Comparison of ENCODE assay signal across 22 mouse cellular contexts in genomic region chr8:108888924-108889323, GRCm38 (mm10).
DNase-seq lines count a peak whose midpoint lies in the region; ATAC-seq and TF ChIP-seq lines count a peak whose summit lies in the region.
"Had no signal": no experiment of that assay in that cellular context is flagged by ENCODE, and none has a peak within 500 bp of the region (broad histone marks: within the 10 kb centered on the region; RNA-seq: fewer than 3 reads in every experiment).

No protein-coding gene starts in this region.

- DNase-seq in forebrain, postnatal 0 days = no peak
- DNase-seq in neural tube, embryonic 10.5 days (ENCODE audit: extremely low spot score, low spot score) = no peak
- no peak for DNase-seq in left cerebral cortex, adult 11 months (ENCODE audit: low spot score)
- no peak for DNase-seq in right cerebral cortex, postnatal 36 days (ENCODE audit: low spot score in 2 of 2)
- DNase-seq: cerebellum, adult 8-10 months; gastrocnemius, adult 2 months; kidney, adult 8-10 months; kidney, postnatal 25 days; left cerebral cortex, postnatal 4 days; lung, adult 2 months; lung, postnatal 36 days; spleen, adult 18-20 months had no signal

- H3K27me3 ChIP-seq in forebrain, embryonic 13.5 days = peaks cover 33% of the 10 kb centered on the region
- H3K27me3 ChIP-seq in forebrain, postnatal 0 days (ENCODE audit: insufficient read depth, low read length) = no peaks in the 10 kb centered on the region; the same call in 1 of the 2 replicates
- no peaks in the 10 kb centered on the region for H3K27me3 ChIP-seq in neural tube, embryonic 12.5 days (replicated peaks)
- H3K27me3 ChIP-seq in midbrain, embryonic 13.5 days = 0 out of 2 replicates have a peak, but pooled peaks cover 4% of the 10 kb centered on the region
- no peaks in the 10 kb centered on the region for H3K27me3 ChIP-seq in neural tube, embryonic 15.5 days (replicated peaks)

- peak overlapping the region; percentile 35 for H3K4me2 ChIP-seq in forebrain, embryonic 13.5 days
- H3K4me2 ChIP-seq in forebrain, postnatal 0 days (ENCODE audit: low read depth) = no peak overlapping the region
- peak overlapping the region; percentile 29 for H3K4me2 ChIP-seq in neural tube, embryonic 12.5 days (replicated peaks)
- 0 out of 2 replicates have a peak overlapping the region, but pooled peaks have one; percentile 13 for H3K4me2 ChIP-seq in midbrain, embryonic 13.5 days (replicated peaks)
- peak overlapping the region; percentile 29; the same call in 1 of the 2 replicates for H3K4me2 ChIP-seq in neural tube, embryonic 15.5 days
- H3K4me2 ChIP-seq: liver, embryonic 11.5 days had no signal

- under 1% methylated on average over 4 of the region's 4 CpGs for WGBS in forebrain, embryonic 13.5 days
- WGBS in forebrain, postnatal 0 days = 7% methylated on average over 4 of the region's 4 CpGs
- WGBS in neural tube, embryonic 12.5 days = 11% methylated on average over 4 of the region's 4 CpGs
- WGBS in midbrain, embryonic 13.5 days = 23% methylated on average over 4 of the region's 4 CpGs
- 14% methylated on average over 4 of the region's 4 CpGs for WGBS in neural tube, embryonic 15.5 days

- H3K4me3 ChIP-seq in forebrain, embryonic 13.5 days = no peak overlapping the region
- H3K4me3 ChIP-seq in forebrain, postnatal 0 days (ENCODE audit: low read depth, low read length) = no peak overlapping the region
- H3K4me3 ChIP-seq in neural tube, embryonic 12.5 days = no peak overlapping the region
- H3K4me3 ChIP-seq in midbrain, embryonic 13.5 days (replicated peaks) = no peak overlapping the region
- no peak overlapping the region for H3K4me3 ChIP-seq in neural tube, embryonic 15.5 days (replicated peaks)
- H3K4me3 ChIP-seq: erythroblast, embryonic 14.5 days; gastrocnemius, adult 2 months; heart, embryonic 10.5 days; left cerebral cortex, adult 2 months had no signal

- TF ChIP-seq CTCF in forebrain, postnatal 0 days (IDR thresholded peaks at IDR 0.05; ENCODE audit: low read depth) = no peak

- H3K36me3 ChIP-seq in forebrain, embryonic 13.5 days (ENCODE audit: poor library complexity, severe bottlenecking) = no peaks in the 10 kb centered on the region
- no peaks in the 10 kb centered on the region for H3K36me3 ChIP-seq in forebrain, postnatal 0 days (ENCODE audit: insufficient read depth)
- H3K36me3 ChIP-seq in neural tube, embryonic 12.5 days = 0 out of 2 replicates have a peak, but pooled peaks cover 4% of the 10 kb centered on the region
- peaks cover 6% of the 10 kb centered on the region for H3K36me3 ChIP-seq in midbrain, embryonic 13.5 days
- no peaks in the 10 kb centered on the region for H3K36me3 ChIP-seq in neural tube, embryonic 15.5 days
- H3K36me3 ChIP-seq: G1E; heart, embryonic 10.5 days had no signal

- no peaks in the 10 kb centered on the region for H3K9me3 ChIP-seq in forebrain, embryonic 13.5 days (replicated peaks)
- no peaks in the 10 kb centered on the region for H3K9me3 ChIP-seq in forebrain, postnatal 0 days (ENCODE audit: low read length)
- no peaks in the 10 kb centered on the region for H3K9me3 ChIP-seq in neural tube, embryonic 12.5 days
- H3K9me3 ChIP-seq in midbrain, embryonic 13.5 days = no peaks in the 10 kb centered on the region
- no peaks in the 10 kb centered on the region for H3K9me3 ChIP-seq in neural tube, embryonic 15.5 days (replicated peaks)
- H3K9me3 ChIP-seq: heart, embryonic 10.5 days had no signal

- H3K27ac ChIP-seq in forebrain, embryonic 13.5 days = peak overlapping the region; percentile 40; the same call in 1 of the 2 replicates
- H3K27ac ChIP-seq in forebrain, postnatal 0 days (ENCODE audit: low read depth, low read length) = no peak overlapping the region
- no peak overlapping the region; the same call in 1 of the 2 replicates for H3K27ac ChIP-seq in neural tube, embryonic 12.5 days
- H3K27ac ChIP-seq in midbrain, embryonic 13.5 days = peak overlapping the region; percentile 79
- H3K27ac ChIP-seq in neural tube, embryonic 15.5 days (replicated peaks) = peak overlapping the region; percentile 58
- H3K27ac ChIP-seq: gastrocnemius, adult 2 months; left cerebral cortex, adult 2 months had no signal

- peaks cover 55% of the 10 kb centered on the region for H3K4me1 ChIP-seq in forebrain, embryonic 13.5 days
- H3K4me1 ChIP-seq in forebrain, postnatal 0 days (ENCODE audit: insufficient read depth) = peaks cover 17% of the 10 kb centered on the region; the same call in 1 of the 2 replicates
- H3K4me1 ChIP-seq in neural tube, embryonic 12.5 days = peaks cover 67% of the 10 kb centered on the region
- H3K4me1 ChIP-seq in midbrain, embryonic 13.5 days (replicated peaks) = peaks cover 63% of the 10 kb centered on the region
- peaks cover 55% of the 10 kb centered on the region for H3K4me1 ChIP-seq in neural tube, embryonic 15.5 days

- no peak overlapping the region for H3K9ac ChIP-seq in forebrain, embryonic 13.5 days
- no peak overlapping the region for H3K9ac ChIP-seq in forebrain, postnatal 0 days
- H3K9ac ChIP-seq in neural tube, embryonic 12.5 days = no peak overlapping the region
- H3K9ac ChIP-seq in midbrain, embryonic 13.5 days (replicated peaks) = 0 out of 2 replicates have a peak overlapping the region, but pooled peaks have one; percentile 36
- no peak overlapping the region for H3K9ac ChIP-seq in neural tube, embryonic 15.5 days (replicated peaks)

- no peak for ATAC-seq in forebrain, embryonic 13.5 days
- no peak for ATAC-seq in forebrain, postnatal 0 days
- no peak for ATAC-seq in neural tube, embryonic 12.5 days (ENCODE audit: low FRiP score, low read depth)
- ATAC-seq in midbrain, embryonic 13.5 days = no peak
- no peak for ATAC-seq in neural tube, embryonic 15.5 days (ENCODE audit: low FRiP score)
- ATAC-seq: activated CD4-positive, CD25-positive, alpha-beta regulatory T cell, adult 4 months had no signal

Comparison
In these comparisons a context has a peak if more than half of its experiments do, and no peak if none do; other contexts are left out.
1. H3K27ac ChIP-seq: peak in forebrain, embryonic 13.5 days (single experiment), midbrain, embryonic 13.5 days (single experiment) and neural tube, embryonic 15.5 days (single experiment); none in forebrain, postnatal 0 days (single experiment) and neural tube, embryonic 12.5 days (single experiment).